Mouse (Mus musculus) intestine, embryonic 15.5 days (tissue): ENCODE data around the gene Zfp945. TPM values are rescaled to one million over a fixed set of nuclear protein-coding genes. Genes with fewer than 3 reads are reported as not detected.
"Not testable (repeated sequence)": the region's sequence is repeated elsewhere in the genome, so short reads cannot be mapped to it uniquely, and the experiment has no call there.

Source experiments
- ATAC-seq: fragments of 200-750 bp; cut with Nextera tagmentation; 2 replicates; pipeline ENCODE4 v1.8.0; 2017; ENCODE audit warnings: moderate TSS enrichment, moderate library complexity
- H3K27ac ChIP-seq: fragments of 300-500 bp; sonication (generic); 2 replicates; pipeline ENCODE4 v1.5.1; 2015; ENCODE audit warnings: mild to moderate bottlenecking, inconsistent platforms
- H3K27me3 ChIP-seq: fragments of 300-500 bp; sonication (generic); replicated peaks from 2 replicates; pipeline ENCODE4 v1.6.1; 2015; ENCODE audit warnings: inconsistent platforms
- H3K36me3 ChIP-seq: fragments of 300-500 bp; sonication (generic); 2 replicates; pipeline ENCODE4 v1.6.1; 2015; ENCODE audit warnings: inconsistent platforms
- H3K4me1 ChIP-seq: fragments of 300-500 bp; sonication (generic); replicated peaks from 2 replicates; pipeline ENCODE4 v1.6.1; 2015; ENCODE audit warnings: inconsistent platforms
- H3K4me2 ChIP-seq: fragments of 300-500 bp; sonication (generic); replicated peaks from 2 replicates; pipeline ENCODE4 v1.6.1; 2015; ENCODE audit warnings: mild to moderate bottlenecking, inconsistent platforms
- H3K4me3 ChIP-seq: fragments of 300-500 bp; sonication (generic); replicated peaks from 2 replicates; pipeline ENCODE4 v1.5.1; 2015; ENCODE audit warnings: inconsistent platforms
- H3K9ac ChIP-seq: fragments of 300-500 bp; sonication (generic); 2 replicates; pipeline ENCODE4 v1.6.1; 2015; ENCODE audit warnings: inconsistent platforms
- H3K9me3 ChIP-seq: fragments of 300-500 bp; sonication (generic); 2 replicates; pipeline ENCODE4 v1.6.1; 2016; ENCODE audit warnings: inconsistent platforms
- whole genome bisulfite sequencing: fragments of 180-500 bp; shearing (Covaris S2); methylation state at CpG from one replicate; pipeline ENCODE4 v1.1.7; 2015; 5-methylcytosine and 5-hydroxymethylcytosine counted together
- polyA plus RNA-seq: library from polyadenylated mRNA; unstranded; fragments of >200 nt; fragmentation: Nextera tagmentation; extraction: Ambion mirVana; gene quantifications from 2 replicates; pipeline ENCODE4 v1.2.1, GENCODE M21; 2015

Gene Zfp945
- 14.0 and 15.0 TPM in 2 replicates for polyA plus RNA-seq

DNA sequence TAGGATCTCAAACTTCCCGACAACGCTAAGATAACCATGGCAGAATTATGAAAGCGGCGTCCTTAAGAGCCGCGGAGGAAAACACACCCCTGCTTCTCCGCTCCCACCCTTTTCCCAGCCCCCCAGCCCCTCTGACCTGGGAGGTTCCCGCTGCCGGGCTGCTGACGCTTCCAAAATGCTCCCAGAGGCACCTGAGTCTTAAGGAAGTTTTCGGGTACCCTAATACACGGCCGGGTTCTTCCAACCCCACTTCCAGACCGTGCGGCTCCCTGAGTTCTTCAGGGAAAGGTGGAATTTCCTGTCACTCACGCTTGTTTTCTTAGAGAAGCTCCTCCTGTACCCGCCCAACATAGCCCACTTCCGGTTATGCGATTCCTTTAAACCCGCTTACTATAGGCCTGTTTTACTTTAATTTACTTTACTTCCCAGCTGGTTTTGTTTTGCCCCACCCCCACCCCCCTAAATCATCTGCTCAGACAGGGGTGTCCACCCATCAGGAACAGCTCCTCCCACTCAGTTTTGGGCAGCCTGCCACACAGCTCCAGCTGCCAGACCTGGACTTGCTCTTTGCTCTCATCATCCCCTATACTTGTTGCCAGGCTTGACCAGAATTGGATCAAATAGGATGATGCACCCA lies at the start of gene Zfp945:
Zfp945 (minus strand) TSS at position 290 of the 637 bp plus-strand sequence.
- no peaks in the 10 kb centered on the region for H3K27me3 ChIP-seq
- peak within 1 kb of the TSS; percentile 89 for H3K27ac ChIP-seq
- peak within 1 kb of the TSS; percentile 62 for H3K9ac ChIP-seq
- H3K4me2 ChIP-seq, result peak within 1 kb of the TSS; percentile 51
- peak within 1 kb of the TSS; percentile 67 for H3K4me3 ChIP-seq
- peak; percentile 98 for ATAC-seq
- WGBS, result under 1% methylated on average over 20 of the region's 20 CpGs
- no peaks in the 10 kb centered on the region for H3K36me3 ChIP-seq
- no peaks in the 10 kb centered on the region for H3K9me3 ChIP-seq
- no peaks in the 10 kb centered on the region for H3K4me1 ChIP-seq

DNA sequence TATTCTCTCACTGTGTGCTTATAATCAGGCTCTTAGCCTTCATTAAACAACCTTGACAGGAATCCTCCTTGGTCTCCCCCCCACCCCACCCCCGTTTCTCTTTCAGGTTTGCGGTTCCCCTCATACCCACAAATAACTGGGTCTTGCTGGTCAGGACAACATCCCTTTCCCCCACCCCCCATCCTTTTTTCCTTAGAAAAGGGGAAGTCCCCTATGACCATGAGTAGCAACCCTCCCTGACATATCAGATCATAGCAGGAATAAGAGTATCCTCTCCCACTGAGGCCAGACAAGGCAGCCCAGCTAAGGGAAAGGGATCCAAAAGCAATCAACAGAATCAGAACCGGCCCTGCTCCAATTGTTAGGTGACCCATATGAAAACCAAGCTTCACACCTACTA lies 21.4 kb upstream of the Zfp945 start:
- Histone ChIP-seq H3K4me1 (no peaks in the 10 kb centered on the region), H3K9ac (no peak overlapping the region), H3K36me3 (no peaks in the 10 kb centered on the region), H3K9me3 (no peaks in the 10 kb centered on the region), H3K27me3 (no peaks in the 10 kb centered on the region), H3K4me3 (no peak overlapping the region), H3K27ac (no peak overlapping the region), H3K4me2 (no peak overlapping the region)
- no peak for ATAC-seq
- 82% methylated on average over 3 of the region's 3 CpGs for WGBS

DNA sequence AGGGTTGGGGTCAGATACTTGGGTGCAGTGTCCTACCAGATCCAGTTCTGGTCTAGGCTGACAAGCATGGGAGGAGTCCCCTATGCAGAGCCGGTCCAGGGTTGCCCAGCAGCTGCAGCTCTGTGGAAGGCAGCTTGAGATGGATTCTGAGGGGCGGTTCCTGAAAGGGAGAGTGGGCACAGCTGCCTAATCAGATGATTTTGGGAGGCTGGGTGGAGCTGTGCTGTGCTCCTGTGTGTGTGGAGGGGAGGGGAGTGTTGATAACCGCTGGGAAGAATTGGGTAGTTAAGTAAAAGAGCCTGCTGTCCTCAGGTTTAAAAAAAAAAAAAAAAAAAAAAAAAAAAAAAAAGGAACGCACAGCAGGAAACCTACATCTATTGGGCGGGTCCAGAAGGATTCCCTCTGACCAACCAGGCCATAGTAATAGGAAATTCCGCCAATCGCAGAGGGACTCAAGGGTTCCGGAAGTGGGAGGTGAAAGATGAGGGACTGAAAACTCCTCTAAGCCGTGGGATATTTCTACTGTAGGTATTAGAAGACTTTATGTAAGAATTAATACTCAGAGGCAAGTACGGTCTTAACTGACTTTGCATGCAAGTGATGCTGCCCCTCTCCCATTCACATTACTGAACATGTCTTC lies 17.2 kb upstream of the Zfp945 start:
- no peak for ATAC-seq
- H3K9me3 ChIP-seq, result no peaks in the 10 kb centered on the region
- H3K4me1 ChIP-seq, result no peaks in the 10 kb centered on the region
- H3K4me3 ChIP-seq, result no peak overlapping the region
- no peaks in the 10 kb centered on the region for H3K27me3 ChIP-seq
- no peak overlapping the region for H3K9ac ChIP-seq
- H3K27ac ChIP-seq, result no peak overlapping the region
- 53% methylated on average over 10 of the region's 10 CpGs for WGBS
- no peaks in the 10 kb centered on the region for H3K36me3 ChIP-seq
- H3K4me2 ChIP-seq, result no peak overlapping the region

DNA sequence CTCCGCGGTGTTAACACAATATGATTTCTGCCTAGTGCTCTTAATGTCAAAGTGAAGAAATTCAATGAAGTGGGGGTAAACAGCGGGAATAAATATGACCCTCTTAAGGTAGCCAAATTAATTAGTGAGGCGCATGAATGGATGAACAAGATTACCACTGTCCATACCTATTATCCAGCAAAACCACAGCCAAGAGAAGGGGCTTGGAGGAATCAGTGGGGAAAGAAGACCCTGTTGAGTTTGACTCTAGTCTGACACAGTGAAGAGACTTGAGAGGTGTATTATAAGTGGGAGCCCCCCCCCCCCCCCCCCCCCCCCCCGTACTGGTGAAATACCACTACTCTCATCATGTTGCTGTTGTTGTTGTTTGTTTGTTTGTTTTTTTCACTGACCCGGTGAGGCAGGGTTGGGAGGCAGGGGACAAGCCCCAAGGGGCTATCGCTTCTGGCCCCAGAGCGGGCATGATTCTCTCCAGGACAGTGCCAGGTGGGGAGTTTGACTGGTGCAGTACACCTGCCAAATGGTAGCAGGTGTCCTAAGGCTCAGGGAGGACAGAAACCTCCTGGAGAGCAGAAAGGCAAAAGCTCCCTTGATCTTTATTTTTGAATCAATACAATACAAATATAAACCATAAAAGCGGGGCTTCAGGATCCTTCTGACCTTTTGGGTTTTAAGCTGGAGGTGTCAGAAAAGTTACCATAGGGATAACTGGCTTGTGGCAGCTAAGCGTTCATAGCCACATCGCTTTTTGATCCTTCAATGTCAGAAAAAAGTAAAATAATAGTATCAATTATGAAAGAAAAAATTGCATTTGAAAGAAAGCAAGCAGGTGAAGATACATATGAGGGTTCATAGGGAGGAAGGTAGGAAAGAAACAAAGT lies 10.7 kb upstream of the Zfp945 start:
- Histone ChIP-seq H3K36me3 (no peaks in the 10 kb centered on the region), H3K4me2 (no peak overlapping the region), H3K9me3 (no peaks in the 10 kb centered on the region), H3K27me3 (no peaks in the 10 kb centered on the region), H3K4me1 (no peaks in the 10 kb centered on the region), H3K27ac (no peak overlapping the region), H3K4me3 (no peak overlapping the region), H3K9ac (no peak overlapping the region)
- WGBS, result 94% methylated on average over 10 of the region's 11 CpGs
- ATAC-seq, result no peak; the same call in 1 of the 2 replicates

- H3K4me1 ChIP-seq, result no peaks in the 10 kb centered on the region
- H3K9me3 ChIP-seq, result no peaks in the 10 kb centered on the region
- H3K27ac ChIP-seq, result no peak overlapping the region
- H3K4me3 ChIP-seq, result no peak overlapping the region
- 82% methylated on average over 20 of the region's 20 CpGs for WGBS
- no peak overlapping the region for H3K9ac ChIP-seq
- H3K36me3 ChIP-seq, result no peaks in the 10 kb centered on the region
- no peaks in the 10 kb centered on the region for H3K27me3 ChIP-seq
- no peak for ATAC-seq
- H3K4me2 ChIP-seq, result no peak overlapping the region
These were observed 9.4 kb upstream of the Zfp945 start for GRCm38 (mm10) chr17:22876316-22876715.

- not testable (repeated sequence) for H3K27ac ChIP-seq, H3K27me3 ChIP-seq, H3K4me2 ChIP-seq, H3K9me3 ChIP-seq, ATAC-seq, H3K36me3 ChIP-seq, H3K4me1 ChIP-seq, H3K9ac ChIP-seq, H3K4me3 ChIP-seq
- WGBS, result 89% methylated on average over 4 of the region's 4 CpGs
These were observed 8.6 kb upstream of the Zfp945 start for GRCm38 (mm10) chr17:22875549-22875948.

DNA sequence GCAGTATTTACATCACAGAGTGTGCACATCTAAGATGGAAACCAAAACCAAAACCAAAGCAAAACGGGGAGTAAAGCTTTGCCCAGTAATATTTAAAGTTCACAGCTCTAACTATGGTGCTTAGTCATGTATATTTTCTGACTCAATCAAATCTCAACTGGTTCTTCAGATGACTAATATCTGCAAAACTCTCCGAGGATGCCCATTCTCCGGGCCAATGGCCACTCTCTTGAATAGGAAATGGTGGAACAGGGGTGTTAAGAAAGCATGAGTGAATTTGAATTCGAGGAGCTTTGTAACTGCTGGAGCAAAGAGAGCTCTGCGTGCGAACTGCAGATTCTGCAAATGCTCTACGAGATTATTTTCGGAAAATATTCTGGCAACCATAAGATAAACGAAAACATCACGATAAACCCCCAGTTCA lies 501 bp downstream of the Zfp945 start:
- peak overlapping the region; percentile 51 for H3K4me2 ChIP-seq
- no peaks in the 10 kb centered on the region for H3K4me1 ChIP-seq
- peak overlapping the region; percentile 62 for H3K9ac ChIP-seq
- no peaks in the 10 kb centered on the region for H3K9me3 ChIP-seq
- H3K27me3 ChIP-seq, result no peaks in the 10 kb centered on the region
- WGBS, result 1% methylated on average over 10 of the region's 10 CpGs
- ATAC-seq, result peak; percentile 64
- H3K27ac ChIP-seq, result peak overlapping the region; percentile 89
- no peaks in the 10 kb centered on the region for H3K36me3 ChIP-seq
- H3K4me3 ChIP-seq, result peak overlapping the region; percentile 67

- no peaks in the 10 kb centered on the region for H3K4me1 ChIP-seq
- no peaks in the 10 kb centered on the region for H3K27me3 ChIP-seq
- no peak overlapping the region for H3K4me3 ChIP-seq
- no peak overlapping the region for H3K27ac ChIP-seq
- 56% methylated on average over 4 of the region's 4 CpGs for WGBS
- H3K9me3 ChIP-seq, result no peaks in the 10 kb centered on the region
- no peak overlapping the region for H3K4me2 ChIP-seq
- ATAC-seq, result no peak
- H3K9ac ChIP-seq, result no peak overlapping the region
- no peaks in the 10 kb centered on the region for H3K36me3 ChIP-seq
These were observed 45.8 kb downstream of the Zfp945 start for GRCm38 (mm10) chr17:22821166-22821565.

DNA sequence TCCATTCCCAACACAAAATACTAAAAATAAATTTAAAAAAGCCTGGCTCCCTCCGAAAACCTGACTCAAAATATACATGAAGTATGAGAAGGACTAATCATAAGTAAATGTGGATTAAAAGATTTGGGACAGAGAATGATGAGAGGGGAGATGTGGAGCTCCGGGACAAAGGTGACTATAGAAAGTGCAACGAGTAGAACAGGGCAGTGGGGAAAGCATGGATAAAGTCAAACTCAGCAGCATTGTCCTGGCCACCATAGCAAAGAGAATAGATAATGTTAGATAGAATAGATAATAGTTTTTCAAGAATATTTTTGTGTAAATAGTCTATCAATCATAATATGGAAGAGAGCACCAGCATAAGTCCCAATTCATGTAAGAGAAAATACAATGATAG lies 48.7 kb downstream of the Zfp945 start:
- H3K9ac ChIP-seq, result no peak overlapping the region
- H3K4me2 ChIP-seq, result peak overlapping the region; percentile 52
- 66% methylated on average over 3 of the region's 3 CpGs for WGBS
- no peaks in the 10 kb centered on the region for H3K9me3 ChIP-seq
- no peaks in the 10 kb centered on the region for H3K27me3 ChIP-seq
- H3K4me3 ChIP-seq, result peak overlapping the region; percentile 65
- 0 out of 2 replicates have a peak, but pooled peaks cover 5% of the 10 kb centered on the region for H3K36me3 ChIP-seq
- no peaks in the 10 kb centered on the region for H3K4me1 ChIP-seq
- H3K27ac ChIP-seq, result no peak overlapping the region
- no peak for ATAC-seq

GRCm38 (mm10) chr17:22817471-22818198 lies 49.3 kb downstream of the Zfp945 start:
- Histone ChIP-seq H3K4me1 (no peaks in the 10 kb centered on the region), H3K4me3 (peak overlapping the region; percentile 65), H3K9me3 (no peaks in the 10 kb centered on the region), H3K4me2 (peak overlapping the region; percentile 52), H3K27me3 (no peaks in the 10 kb centered on the region), H3K27ac (peak overlapping the region; percentile 88), H3K9ac (peak overlapping the region; percentile 70), H3K36me3 (0 out of 2 replicates have a peak, but pooled peaks cover 5% of the 10 kb centered on the region)
- ATAC-seq, result peak; percentile 99
- WGBS, result 1% methylated on average over 28 of the region's 28 CpGs

DNA sequence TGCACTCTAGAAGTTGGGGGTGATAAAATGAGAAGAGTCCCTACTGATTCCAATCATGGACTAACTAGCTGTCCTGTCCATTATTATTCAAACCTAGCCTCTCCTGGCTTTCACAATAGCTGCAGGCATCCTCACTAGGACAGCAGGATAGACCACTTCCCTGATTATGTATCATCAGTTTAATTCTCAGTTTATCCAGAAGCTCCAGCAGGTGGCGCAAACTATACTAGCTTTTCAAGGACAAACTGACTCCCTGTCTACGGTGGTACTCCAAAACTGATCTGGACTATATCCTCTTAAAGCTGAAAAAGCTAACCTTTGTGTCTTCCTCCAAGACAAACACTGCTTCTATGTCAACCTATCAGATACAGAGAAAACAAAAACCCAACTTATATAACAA lies 67.2 kb downstream of the Zfp945 start:
- Histone ChIP-seq H3K27me3 (no peaks in the 10 kb centered on the region), H3K4me2 (no peak overlapping the region)
- WGBS, result 64% methylated on average over 2 of the region's 2 CpGs

More for the DNA sequence above, 67.2 kb downstream of the Zfp945 start:
- Histone ChIP-seq H3K36me3 (no peaks in the 10 kb centered on the region), H3K9me3 (no peaks in the 10 kb centered on the region), H3K9ac (no peak overlapping the region), H3K4me3 (no peak overlapping the region), H3K4me1 (no peaks in the 10 kb centered on the region), H3K27ac (no peak overlapping the region)
- no peak for ATAC-seq
